Mouse (Mus musculus) heart, postnatal 0 days (tissue): ENCODE results near the gene Foxn3.

Experiments used
- CTCF ChIP-seq: IDR thresholded peaks from 2 replicates; pipeline ENCODE4 v1.5.1; 2016; ENCODE audit warnings: antibody characterized with exemption, control low read depth, low read depth
- EP300 ChIP-seq: IDR thresholded peaks from 2 replicates; pipeline ENCODE4 v1.6.1; 2016; ENCODE audit warnings: antibody characterized with exemption, low read depth

- TF ChIP-seq EP300 (no peak), CTCF (no peak)
Observed at GRCm38 (mm10) chr12:99314817-99315216, 248.6 kb downstream of the Foxn3 start.
